Mouse (Mus musculus) central nervous system, embryonic 11.5 days (tissue): ENCODE measurements around the gene B3galt2. TPM values are rescaled to one million over a fixed set of nuclear protein-coding genes. Genes with fewer than 3 reads are reported as not detected.

ENCODE experiments used
- polyA plus RNA-seq: library from polyadenylated mRNA; depleted of rRNA; stranded (reverse); fragments of >200 nt; gene quantifications from 2 replicates; pipeline ENCODE4 v1.2.3, GENCODE M21; 2012; rRNA removed

B3galt2 gene
- 0.41 and 0.62 TPM in 2 replicates for polyA plus RNA-seq

GRCm38 (mm10) chr1:143640650-143641407, at the start of gene B3galt2:
Gene B3galt2, plus strand, starts transcription at chr1:143640664.

DNA sequence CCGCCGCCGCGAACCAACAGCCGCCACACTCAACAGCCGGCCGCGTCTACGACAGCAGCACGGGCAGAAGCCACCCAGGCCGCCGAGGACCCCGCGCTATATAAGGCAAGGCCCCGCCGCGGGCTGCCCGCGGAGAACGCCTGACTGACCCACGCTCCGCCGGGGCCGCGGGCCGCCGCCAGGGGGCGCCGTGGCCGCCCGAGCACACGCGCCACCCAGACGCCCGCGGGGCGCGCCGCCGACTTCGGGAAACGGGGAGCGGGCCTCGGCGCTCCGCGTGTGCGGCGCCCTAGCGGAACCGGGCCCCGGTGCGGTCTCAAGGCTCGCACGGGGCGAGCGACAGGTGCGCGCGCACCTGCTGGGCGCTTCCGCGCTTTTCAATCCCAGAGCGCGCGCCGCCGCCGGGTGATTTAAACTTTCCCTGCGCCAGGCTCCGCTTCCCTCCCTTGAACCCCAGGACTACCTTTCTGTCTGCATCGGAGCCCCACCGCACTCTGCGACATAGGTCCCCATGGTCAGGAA, 62.3 kb downstream of the B3galt2 start, which contains the start of gene Cdc73:
Gene Cdc73, minus strand, starts transcription at position 153 of the 522 bp plus-strand sequence.

Other genes starting within 250 kb of the B3galt2 start
- 33.4 and 34.6 TPM in 2 replicates for gene Cdc73, start 62.2 kb downstream of the B3galt2 start, polyA plus RNA-seq
- gene Glrx2, start 75.7 kb downstream of the B3galt2 start, polyA plus RNA-seq = 68.9 and 103 TPM in 2 replicates
- 12.6 and 18.2 TPM in 2 replicates for gene Trove2, start 136.4 kb downstream of the B3galt2 start, polyA plus RNA-seq
- gene Uchl5, start 136.6 kb downstream of the B3galt2 start, polyA plus RNA-seq = 26.9 and 28.3 TPM in 2 replicates